Mouse (Mus musculus) liver, embryonic 13.5 days (tissue): ENCODE measurements at regions not wholly inside any gene's neighbourhood (a gene's known extent, or its start where the extent isn't known, plus 50 kb on each side); places are given as distances from the start of the nearest gene placed in this dataset.

Experiments used
- ATAC-seq: fragments of 200-750 bp; cut with Nextera tagmentation; 2 replicates; pipeline ENCODE4 v1.8.0; 2017; ENCODE audit warnings: low read depth, mild to moderate bottlenecking, moderate number of reproducible peaks, moderate library complexity
- DNase-seq: peaks from one replicate; pipeline ENCODE4 v3.0.0; 2022
- H3K27ac ChIP-seq: fragments of 300-500 bp; sonication (generic); 2 replicates; pipeline ENCODE4 v1.5.1; 2015; ENCODE audit warnings: moderate library complexity, mild to moderate bottlenecking, inconsistent platforms
- H3K27me3 ChIP-seq: fragments of 300-500 bp; sonication (generic); 2 replicates; pipeline ENCODE4 v1.6.1; 2015; ENCODE audit warnings: mild to moderate bottlenecking, inconsistent platforms
- H3K36me3 ChIP-seq: fragments of 300-500 bp; sonication (generic); 2 replicates; pipeline ENCODE4 v1.6.1; 2015; ENCODE audit warnings: mild to moderate bottlenecking, inconsistent platforms
- H3K4me1 ChIP-seq: fragments of 300-500 bp; sonication (generic); replicated peaks from 2 replicates; pipeline ENCODE4 v1.6.1; 2015; ENCODE audit warnings: inconsistent platforms
- H3K4me2 ChIP-seq: fragments of 300-500 bp; sonication (generic); 2 replicates; pipeline ENCODE4 v1.6.1; 2015; ENCODE audit warnings: inconsistent platforms, mild to moderate bottlenecking, moderate library complexity
- H3K4me3 ChIP-seq: fragments of 300-500 bp; sonication (generic); replicated peaks from 2 replicates; pipeline ENCODE4 v1.5.1; 2015; ENCODE audit warnings: mild to moderate bottlenecking, inconsistent platforms
- H3K9ac ChIP-seq: fragments of 300-500 bp; sonication (generic); 2 replicates; pipeline ENCODE4 v1.6.1; 2015; ENCODE audit warnings: mild to moderate bottlenecking, inconsistent platforms
- H3K9me3 ChIP-seq: fragments of 300-500 bp; sonication (generic); replicated peaks from 2 replicates; pipeline ENCODE4 v1.6.1; 2016; ENCODE audit warnings: inconsistent platforms
- WGBS: fragments of 180-500 bp; shearing (Covaris S2); methylation state at CpG from one replicate; pipeline ENCODE4 v1.1.7; 2015; ENCODE audit not compliant: insufficient replicate concordance; 5-methylcytosine and 5-hydroxymethylcytosine counted together

DNA sequence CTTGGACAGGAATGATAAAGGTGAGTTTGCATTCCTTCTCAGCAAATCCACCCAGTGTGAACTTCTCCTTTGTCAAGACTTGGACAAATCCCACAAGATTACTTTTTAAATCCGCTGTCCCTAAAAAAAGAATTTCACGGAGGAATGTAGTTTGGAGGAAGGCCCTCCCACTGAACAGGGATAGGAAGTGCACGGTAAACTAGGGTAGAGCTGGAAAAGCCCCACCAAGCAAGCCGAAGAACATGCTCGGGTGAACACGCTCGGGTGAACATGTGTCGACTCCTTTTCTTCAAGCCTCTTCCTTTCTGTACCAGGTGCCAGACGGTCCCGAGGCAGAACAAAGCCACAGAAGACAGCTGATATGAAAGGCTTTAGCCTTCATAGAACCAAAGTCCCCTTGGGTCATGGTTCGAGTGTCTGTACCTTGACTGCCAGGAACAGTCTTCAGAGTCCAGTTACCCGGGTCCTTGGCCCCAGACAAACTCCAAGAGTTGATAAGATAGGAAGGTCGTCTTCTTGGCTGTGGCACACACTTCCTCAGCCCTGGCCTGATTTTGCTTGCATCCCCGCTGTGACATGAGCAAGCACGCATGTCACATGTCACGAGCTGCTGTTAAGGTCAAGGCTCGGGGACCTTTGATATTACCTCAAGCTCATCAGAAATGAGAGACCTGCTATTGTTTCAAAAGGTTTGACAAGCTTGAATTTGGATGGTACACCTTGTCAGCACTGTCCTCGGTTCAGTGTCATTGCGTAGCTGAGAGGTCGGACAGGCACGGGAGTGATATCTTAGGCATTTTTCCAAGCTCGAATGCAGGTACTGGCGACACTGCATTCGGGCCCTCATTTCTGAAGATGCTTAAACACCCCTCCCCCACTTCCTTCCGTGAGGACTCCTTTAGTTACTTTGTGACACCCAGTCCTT lies 51.5 kb upstream of the Ryk start:
- no peak overlapping the region for H3K9ac ChIP-seq
- no peaks in the 10 kb centered on the region for H3K9me3 ChIP-seq
- peaks cover 14% of the 10 kb centered on the region for H3K27me3 ChIP-seq
- no peak overlapping the region for H3K4me3 ChIP-seq
- WGBS: 49% methylated on average over 25 of the region's 25 CpGs
- DNase-seq (no peak), ATAC-seq (no peak)
- no peak overlapping the region for H3K4me2 ChIP-seq
- H3K36me3 ChIP-seq: no peaks in the 10 kb centered on the region
- no peak overlapping the region for H3K27ac ChIP-seq
- H3K4me1 ChIP-seq: peaks cover 10% of the 10 kb centered on the region

DNA sequence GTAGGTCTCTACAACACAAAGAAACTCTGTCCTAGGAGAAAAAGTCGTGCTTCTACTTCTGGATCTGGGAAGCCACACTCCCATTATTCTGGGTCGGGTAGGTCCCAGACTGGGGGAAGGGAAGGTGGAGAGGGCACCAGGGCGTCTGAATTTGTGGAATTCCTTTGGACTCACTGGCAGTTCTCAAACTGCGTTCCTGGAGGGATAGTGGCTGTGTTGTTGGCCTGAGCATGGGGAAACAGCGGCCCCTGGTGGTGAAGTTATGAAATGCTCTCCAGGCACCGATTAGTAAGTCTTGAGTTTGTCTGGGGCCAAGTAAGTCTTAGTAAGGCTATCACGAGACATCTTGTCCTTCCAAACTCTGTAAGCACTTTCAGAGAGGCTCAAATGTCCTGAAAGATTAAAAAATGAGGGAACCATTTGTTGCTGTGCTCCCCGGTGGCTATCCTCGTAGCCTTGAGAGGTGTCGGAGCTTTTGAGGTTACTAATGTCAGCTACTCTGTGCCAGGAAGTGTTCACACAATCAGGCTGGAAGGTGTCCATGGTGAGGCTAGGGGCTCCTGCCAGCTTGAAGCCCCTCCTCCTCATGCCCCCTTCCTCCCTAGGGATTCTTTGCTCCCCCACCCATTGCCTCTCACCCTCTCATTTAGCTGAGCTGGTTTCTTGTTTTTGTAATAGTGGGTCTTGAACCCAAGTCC lies 50.2 kb upstream of the Ryk start:
- no peaks in the 10 kb centered on the region for H3K9me3 ChIP-seq
- DNase-seq: peak; percentile 53
- WGBS: 10% methylated on average over 10 of the region's 10 CpGs
- H3K9ac ChIP-seq: no peak overlapping the region
- H3K4me3 ChIP-seq: no peak overlapping the region
- 0 out of 2 replicates have a peak, but pooled peaks cover 2% of the 10 kb centered on the region for H3K4me1 ChIP-seq
- peaks cover 14% of the 10 kb centered on the region for H3K27me3 ChIP-seq
- no peak overlapping the region for H3K4me2 ChIP-seq
- no peaks in the 10 kb centered on the region for H3K36me3 ChIP-seq
- no peak overlapping the region for H3K27ac ChIP-seq
- ATAC-seq: no peak
